Mouse (Mus musculus): ENCODE results near the gene Ccdc187. TPM values are rescaled to one million over a fixed set of nuclear protein-coding genes. Genes with fewer than 3 reads are reported as not detected.

Gene Ccdc187
- polyA plus RNA-seq, 1 experiment from 2014 or later, result 0.09 TPM

DNA sequence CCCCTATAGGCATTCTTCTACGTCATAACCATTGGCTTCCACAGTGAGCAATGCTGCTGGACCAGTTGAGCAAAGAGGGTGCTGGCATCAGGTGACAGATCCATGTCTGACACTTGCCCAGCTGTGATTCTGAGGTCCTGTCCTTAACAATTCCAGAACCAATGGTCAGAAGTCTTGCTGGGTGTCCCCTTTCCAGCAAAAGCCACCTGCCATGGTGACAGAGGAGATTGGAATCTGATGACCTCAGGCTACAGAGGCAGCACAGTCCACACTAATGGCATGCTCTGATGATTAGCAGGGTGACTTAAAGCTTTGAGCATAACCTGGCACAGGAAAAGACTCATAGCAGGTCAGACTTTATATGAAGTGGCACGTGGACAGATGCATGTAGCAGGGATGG lies 11.2 kb upstream of the Ccdc187 start:
- Histone ChIP-seq H3K9ac (ENCODE audit: low read depth, low read length) (no peak overlapping the region), H3K36me3 (ENCODE audit: control insufficient read depth, insufficient read depth) (no peaks in the 10 kb centered on the region), H3K4me2 (replicated peaks; ENCODE audit: low read depth) (no peak overlapping the region), H3K4me3 (ENCODE audit: low read depth, low read length) (no peak overlapping the region), H3K4me1 (replicated peaks; ENCODE audit: control insufficient read depth, insufficient read depth, low read length) (no peaks in the 10 kb centered on the region), H3K27ac (ENCODE audit: low read depth, low read length) (no peak overlapping the region), H3K27me3 (replicated peaks; ENCODE audit: control insufficient read depth, insufficient read depth, low read length) (no peaks in the 10 kb centered on the region), H3K9me3 (ENCODE audit: control insufficient read depth) (no peaks in the 10 kb centered on the region)
- 78% methylated on average over 2 of the region's 2 CpGs for WGBS
- TF ChIP-seq CTCF (IDR thresholded peaks at IDR 0.05; ENCODE audit: low read depth), result no peak
- ATAC-seq, result no peak

GRCm38 (mm10) chr2:26304711-26305110 lies 10.4 kb upstream of the Ccdc187 start:
- Histone ChIP-seq H3K27ac (ENCODE audit: low read depth, low read length) (no peak overlapping the region), H3K4me2 (replicated peaks; ENCODE audit: low read depth) (no peak overlapping the region), H3K36me3 (ENCODE audit: control insufficient read depth, insufficient read depth) (no peaks in the 10 kb centered on the region), H3K9ac (ENCODE audit: low read depth, low read length) (no peak overlapping the region), H3K9me3 (ENCODE audit: control insufficient read depth) (no peaks in the 10 kb centered on the region), H3K4me1 (replicated peaks; ENCODE audit: control insufficient read depth, insufficient read depth, low read length) (0 out of 2 replicates have a peak, but pooled peaks cover 4% of the 10 kb centered on the region), H3K27me3 (replicated peaks; ENCODE audit: control insufficient read depth, insufficient read depth, low read length) (no peaks in the 10 kb centered on the region; the same call in 1 of the 2 replicates), H3K4me3 (ENCODE audit: low read depth, low read length) (no peak overlapping the region)
- TF ChIP-seq CTCF (IDR thresholded peaks at IDR 0.05; ENCODE audit: low read depth), result no peak
- 32% methylated on average over 1 of the region's 1 CpGs for WGBS
- ATAC-seq, result no peak

DNA sequence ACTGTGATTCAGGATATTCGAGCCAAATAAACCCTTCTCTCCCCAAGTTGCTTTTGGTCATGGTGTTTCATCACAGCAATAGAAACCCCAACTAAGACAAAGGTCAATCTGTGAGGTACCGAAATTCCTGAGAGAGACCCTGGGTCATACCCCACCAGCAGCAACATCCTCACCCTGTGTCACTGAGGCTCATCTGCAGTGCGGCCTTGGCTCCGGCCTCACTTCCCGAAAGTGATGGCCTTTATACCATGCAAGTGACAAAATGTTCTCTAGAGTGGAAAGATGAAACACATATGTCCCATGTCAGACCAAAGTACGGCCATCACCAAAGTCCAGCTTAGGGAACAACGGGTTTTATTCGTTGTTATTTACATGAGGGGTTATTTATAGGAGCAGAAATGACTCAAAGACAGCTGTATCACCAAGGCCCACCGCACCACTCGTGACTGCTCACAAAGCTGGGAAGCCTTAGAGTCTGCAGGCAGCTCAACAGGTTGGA lies 7.7 kb upstream of the Ccdc187 start:
- no peak for ATAC-seq
- WGBS, result 87% methylated on average over 10 of the region's 10 CpGs
- no peak for TF ChIP-seq CTCF (IDR thresholded peaks at IDR 0.05; ENCODE audit: low read depth)
- Histone ChIP-seq H3K9ac (ENCODE audit: low read depth, low read length) (no peak overlapping the region), H3K9me3 (ENCODE audit: control insufficient read depth) (no peaks in the 10 kb centered on the region), H3K36me3 (ENCODE audit: control insufficient read depth, insufficient read depth) (no peaks in the 10 kb centered on the region), H3K4me1 (replicated peaks; ENCODE audit: control insufficient read depth, insufficient read depth, low read length) (0 out of 2 replicates have a peak, but pooled peaks cover 4% of the 10 kb centered on the region), H3K4me2 (replicated peaks; ENCODE audit: low read depth) (no peak overlapping the region), H3K27me3 (replicated peaks; ENCODE audit: control insufficient read depth, insufficient read depth, low read length) (no peaks in the 10 kb centered on the region; the same call in 1 of the 2 replicates), H3K27ac (ENCODE audit: low read depth, low read length) (no peak overlapping the region), H3K4me3 (ENCODE audit: low read depth, low read length) (no peak overlapping the region)

- ATAC-seq, result 0 out of 2 replicates have a peak, but pooled peaks have one; percentile 35
- no peak overlapping the region for H3K27ac ChIP-seq (ENCODE audit: low read depth, low read length)
Measured at GRCm38 (mm10) chr2:26300808-26301174, 6.4 kb upstream of the Ccdc187 start.

GRCm38 (mm10) chr2:26300161-26300807 lies 5.9 kb upstream of the Ccdc187 start:
- Histone ChIP-seq H3K4me1 (replicated peaks; ENCODE audit: control insufficient read depth, insufficient read depth, low read length) (0 out of 2 replicates have a peak, but pooled peaks cover 4% of the 10 kb centered on the region), H3K9me3 (ENCODE audit: control insufficient read depth) (no peaks in the 10 kb centered on the region), H3K27me3 (replicated peaks; ENCODE audit: control insufficient read depth, insufficient read depth, low read length) (no peaks in the 10 kb centered on the region; the same call in 1 of the 2 replicates), H3K9ac (ENCODE audit: low read depth, low read length) (no peak overlapping the region), H3K4me3 (ENCODE audit: low read depth, low read length) (no peak overlapping the region), H3K27ac (ENCODE audit: low read depth, low read length) (no peak overlapping the region), H3K36me3 (ENCODE audit: control insufficient read depth, insufficient read depth) (no peaks in the 10 kb centered on the region), H3K4me2 (replicated peaks; ENCODE audit: low read depth) (0 out of 2 replicates have a peak overlapping the region, but pooled peaks have one; percentile 4)
- WGBS, result 44% methylated on average over 5 of the region's 5 CpGs
- peak; percentile 52 for ATAC-seq
- no peak for TF ChIP-seq CTCF (IDR thresholded peaks at IDR 0.05; ENCODE audit: low read depth)

More at GRCm38 (mm10) chr2:26300808-26301174, 6.4 kb upstream of the Ccdc187 start:
- no peaks in the 10 kb centered on the region for H3K36me3 ChIP-seq (ENCODE audit: control insufficient read depth, insufficient read depth)
- TF ChIP-seq CTCF (IDR thresholded peaks at IDR 0.05; ENCODE audit: low read depth), result peak; percentile 91
- H3K4me3 ChIP-seq (ENCODE audit: low read depth, low read length), result no peak overlapping the region
- 2% methylated on average over 3 of the region's 3 CpGs for WGBS
- H3K4me1 ChIP-seq (replicated peaks; ENCODE audit: control insufficient read depth, insufficient read depth, low read length), result 0 out of 2 replicates have a peak, but pooled peaks cover 4% of the 10 kb centered on the region
- H3K4me2 ChIP-seq (replicated peaks; ENCODE audit: low read depth), result no peak overlapping the region
- H3K27me3 ChIP-seq (replicated peaks; ENCODE audit: control insufficient read depth, insufficient read depth, low read length), result no peaks in the 10 kb centered on the region; the same call in 1 of the 2 replicates
- no peaks in the 10 kb centered on the region for H3K9me3 ChIP-seq (ENCODE audit: control insufficient read depth)
- no peak overlapping the region for H3K9ac ChIP-seq (ENCODE audit: low read depth, low read length)

GRCm38 (mm10) chr2:26299336-26299735 lies 5.0 kb upstream of the Ccdc187 start:
- ATAC-seq, result no peak
- no peak overlapping the region for H3K9ac ChIP-seq (ENCODE audit: low read depth, low read length)
- H3K4me1 ChIP-seq (replicated peaks; ENCODE audit: control insufficient read depth, insufficient read depth, low read length), result 0 out of 2 replicates have a peak, but pooled peaks cover 4% of the 10 kb centered on the region
- H3K9me3 ChIP-seq (ENCODE audit: control insufficient read depth), result no peaks in the 10 kb centered on the region
- no peaks in the 10 kb centered on the region for H3K36me3 ChIP-seq (ENCODE audit: control insufficient read depth, insufficient read depth)
- 56% methylated on average over 7 of the region's 7 CpGs for WGBS
- H3K4me3 ChIP-seq (ENCODE audit: low read depth, low read length), result no peak overlapping the region
- no peak overlapping the region for H3K4me2 ChIP-seq (replicated peaks; ENCODE audit: low read depth)
- H3K27ac ChIP-seq (ENCODE audit: low read depth, low read length), result no peak overlapping the region
- H3K27me3 ChIP-seq (replicated peaks; ENCODE audit: control insufficient read depth, insufficient read depth, low read length), result no peaks in the 10 kb centered on the region; the same call in 1 of the 2 replicates
- TF ChIP-seq CTCF (IDR thresholded peaks at IDR 0.05; ENCODE audit: low read depth), result no peak

All from intestine, postnatal 0 days (tissue).